Mouse (Mus musculus) E14TG2a.4 (cell line): ENCODE results near the gene Dnajc17.

Source experiments
- CTCF ChIP-seq: conservative IDR thresholded peaks from 2 replicates; pipeline ENCODE4 v1.5.1; 2014; ENCODE audit warnings: low read length
- NANOG ChIP-seq: IDR thresholded peaks from 2 replicates; pipeline ENCODE4 v1.6.1; 2014; ENCODE audit warnings: borderline replicate concordance, low read length, mixed read lengths
- POU5F1 ChIP-seq: IDR thresholded peaks from 2 replicates; pipeline ENCODE4 v1.6.1; 2014; ENCODE audit warnings: low read length, borderline replicate concordance

DNA sequence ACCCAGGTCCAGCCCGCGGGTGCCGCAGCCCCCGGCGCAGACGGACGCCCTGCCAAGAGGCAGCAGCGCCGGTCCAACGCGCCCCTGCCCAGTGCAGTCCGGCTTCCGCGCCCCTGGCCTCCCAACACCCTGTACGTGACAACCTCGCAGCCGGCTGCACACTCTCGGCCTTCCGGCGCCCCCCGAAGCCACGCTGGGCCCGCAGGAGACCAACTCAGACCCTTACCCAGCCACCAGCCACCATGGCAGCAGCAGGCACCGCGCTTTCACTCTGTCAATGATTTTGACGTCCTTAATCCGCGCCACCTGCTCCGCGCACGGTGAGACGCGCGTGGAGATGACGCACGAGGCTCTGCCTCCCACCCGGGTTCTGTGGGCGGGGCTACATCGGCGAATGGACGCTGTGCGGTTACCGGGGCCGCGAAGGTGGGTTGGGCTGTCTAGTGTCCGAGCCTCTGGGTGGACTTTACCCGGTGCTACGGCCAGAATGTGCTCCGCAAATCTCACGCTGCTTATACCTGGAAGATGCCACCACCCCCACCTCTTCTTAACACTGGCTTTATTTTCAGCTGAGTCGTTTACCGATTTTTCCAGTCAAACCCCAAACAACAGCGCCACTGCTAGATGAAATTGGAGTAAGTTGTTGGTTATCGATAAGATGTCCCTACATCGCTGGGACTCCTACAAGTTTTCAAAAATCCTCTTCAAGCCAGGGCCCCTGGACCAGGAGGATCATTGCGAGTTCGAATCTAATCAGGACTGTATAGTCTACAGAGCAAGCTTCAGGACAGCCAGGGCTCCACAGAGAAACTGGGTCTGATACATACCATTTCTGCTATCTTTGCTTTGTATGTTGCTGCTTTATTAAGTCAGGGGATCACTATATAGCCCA is 51.7 kb downstream of the Dnajc17 start, which contains the start of gene Rmdn3:
- TF ChIP-seq CTCF: no peak
- no peak for TF ChIP-seq NANOG
- TF ChIP-seq POU5F1: no peak
